Mouse (Mus musculus) NIH3T3 (cell line): ENCODE data around the gene Ehmt1.
A peak's percentile ranks its signal among the peaks of the same experiment; 100 is the strongest.

Source experiments
- DNase-seq: peaks from one replicate; pipeline ENCODE4 v3.0.0-alpha.2; 2012; ENCODE audit warnings: low read depth

Gene Ehmt1

DNA sequence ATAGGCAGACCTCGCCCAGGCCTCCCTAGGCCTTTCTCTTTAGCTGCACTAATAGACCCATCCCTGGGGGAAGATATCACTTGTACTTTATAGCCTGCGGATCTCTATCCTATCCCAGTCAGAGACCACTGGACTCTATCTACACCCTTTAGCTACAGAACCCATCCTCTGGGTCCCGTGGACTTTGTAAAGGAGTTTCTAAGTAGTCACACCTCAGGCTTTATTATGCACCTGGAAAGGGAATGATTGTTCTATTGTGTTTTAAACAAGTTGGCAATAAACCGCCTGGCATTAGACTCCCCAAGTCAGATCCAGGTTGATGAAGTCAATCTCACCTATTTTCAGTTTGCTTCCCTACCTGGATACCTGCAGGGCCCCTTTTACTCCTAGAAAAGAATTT lies 7.2 kb downstream of the Ehmt1 start:
- no peak for DNase-seq

- DNase-seq = no peak
These were observed 8.9 kb downstream of the Ehmt1 start for GRCm38 (mm10) chr2:24910481-24910880.

GRCm38 (mm10) chr2:24905653-24906155 lies 13.7 kb downstream of the Ehmt1 start:
- DNase-seq = peak; percentile 35

DNA sequence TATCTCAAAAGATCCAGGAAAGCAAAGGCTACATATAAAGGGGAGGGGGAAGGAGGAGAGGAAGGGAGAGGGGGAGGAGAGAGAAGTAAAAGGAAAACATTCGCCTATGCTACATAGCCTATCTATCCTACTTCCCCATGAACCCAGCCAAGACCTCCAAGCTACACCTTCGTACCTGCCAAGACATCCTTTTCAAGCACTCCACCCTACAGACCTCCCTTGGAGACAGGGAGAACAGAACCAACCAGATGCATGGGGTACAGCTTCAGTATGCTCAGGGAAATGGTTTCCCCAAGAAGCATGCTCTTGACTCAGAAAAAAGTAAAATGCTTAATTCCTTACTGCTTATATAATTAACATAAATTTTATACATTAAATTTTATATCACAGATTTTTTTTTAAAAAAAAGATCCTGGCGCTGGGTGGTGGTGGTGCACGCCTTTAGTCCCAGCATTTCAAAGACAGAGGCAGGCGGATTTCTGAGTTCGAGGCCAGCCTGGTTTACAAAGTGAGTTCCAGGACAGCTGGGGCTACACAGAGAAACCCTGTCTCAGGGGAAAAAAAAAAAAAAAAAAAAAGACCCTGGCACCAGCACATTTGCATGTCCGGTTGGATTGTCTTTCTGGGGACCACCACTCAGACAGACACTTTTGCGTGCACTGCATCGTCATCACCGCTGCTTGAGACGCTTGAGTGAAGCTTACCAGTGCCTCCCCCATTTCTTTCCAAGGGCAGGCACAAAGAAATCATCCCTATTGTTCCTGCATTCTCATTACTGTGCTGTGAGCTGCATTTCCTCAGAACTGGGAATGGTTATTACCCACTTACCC lies 14.4 kb downstream of the Ehmt1 start:
- no peak for DNase-seq

DNA sequence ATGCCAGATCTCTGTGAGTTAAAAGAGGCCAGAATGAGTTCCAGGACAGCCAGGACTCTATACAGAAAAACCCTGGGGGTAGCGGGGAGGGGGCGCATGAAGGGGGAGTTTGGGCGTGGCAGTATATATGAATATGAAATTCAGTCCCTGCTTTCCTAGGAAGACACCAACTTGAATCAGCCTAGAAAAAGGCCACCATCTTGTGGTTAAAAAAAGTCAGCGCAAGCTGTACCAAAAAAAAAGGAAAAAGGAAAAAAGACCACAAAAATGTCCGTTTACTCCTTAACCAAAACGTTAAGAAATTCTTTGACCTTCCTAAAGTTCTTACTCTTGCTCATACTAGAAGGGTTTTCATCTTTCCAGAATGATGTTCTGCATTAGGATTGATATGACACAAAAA lies 16.4 kb downstream of the Ehmt1 start:
- peak; percentile 15 for DNase-seq

DNA sequence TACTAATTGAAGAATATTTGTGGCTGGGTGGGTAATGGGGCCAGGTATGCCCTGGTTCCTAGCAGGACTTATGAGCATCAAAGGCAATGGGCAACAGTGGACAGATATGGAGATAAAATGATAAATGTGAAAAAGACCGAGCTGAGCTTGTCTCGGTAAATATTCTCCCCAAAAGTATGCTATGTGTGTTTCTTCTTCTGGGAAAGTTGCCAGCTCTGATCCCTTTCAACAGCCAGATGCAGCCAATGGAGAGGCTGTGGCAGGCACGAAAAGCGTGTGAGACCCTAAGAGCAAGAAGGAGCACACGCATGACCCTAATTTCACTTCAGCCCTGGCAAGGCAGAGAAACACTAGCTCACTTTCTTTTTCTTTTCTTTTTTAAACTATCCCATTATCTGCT lies 18.4 kb downstream of the Ehmt1 start:
- DNase-seq = peak; percentile 41

DNA sequence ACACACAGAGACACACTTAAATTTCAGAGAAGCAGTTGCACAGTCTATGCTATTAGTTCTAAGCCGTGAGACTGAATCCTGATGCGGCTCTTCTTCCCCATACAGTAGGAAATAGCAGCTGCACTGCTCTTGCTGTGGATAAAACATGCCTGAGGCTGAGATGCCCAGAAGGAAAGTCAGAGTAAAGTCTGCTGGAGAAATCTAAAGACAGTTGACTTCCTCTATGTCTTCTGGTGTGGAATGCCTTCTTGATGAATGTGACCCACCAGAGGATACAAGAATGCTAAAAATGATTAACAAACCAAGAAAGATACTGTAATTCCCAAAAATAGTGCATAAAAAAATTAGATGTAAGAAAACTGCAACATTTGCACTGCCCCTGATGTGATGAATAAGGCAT lies 20.1 kb downstream of the Ehmt1 start:
- peak; percentile 39 for DNase-seq

DNA sequence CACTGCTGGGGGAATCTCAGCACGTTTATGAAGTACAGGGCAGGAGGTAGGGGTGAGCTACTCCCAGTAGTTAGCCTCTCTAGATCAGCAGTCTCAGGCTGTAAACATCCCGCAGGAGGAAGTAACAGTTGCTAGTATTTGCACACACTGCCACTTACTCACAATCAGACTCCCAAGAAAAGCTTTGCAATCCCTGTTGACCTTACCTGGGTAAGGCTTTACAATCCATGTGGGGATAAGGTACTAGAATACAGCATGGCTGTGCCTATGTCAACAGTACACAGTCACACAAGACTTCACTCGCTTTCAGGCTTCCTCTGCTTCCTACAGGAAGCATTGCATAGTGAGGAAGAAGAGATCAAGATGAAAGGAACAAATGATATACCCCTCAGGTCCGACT lies 22.7 kb downstream of the Ehmt1 start:
- DNase-seq = no peak

- no peak for DNase-seq
These were observed 25.2 kb downstream of the Ehmt1 start for GRCm38 (mm10) chr2:24894211-24894610.

- DNase-seq = no peak
These were observed 27.1 kb downstream of the Ehmt1 start for GRCm38 (mm10) chr2:24892318-24892717.

GRCm38 (mm10) chr2:24890541-24891447 lies 28.6 kb downstream of the Ehmt1 start:
- no peak for DNase-seq

DNA sequence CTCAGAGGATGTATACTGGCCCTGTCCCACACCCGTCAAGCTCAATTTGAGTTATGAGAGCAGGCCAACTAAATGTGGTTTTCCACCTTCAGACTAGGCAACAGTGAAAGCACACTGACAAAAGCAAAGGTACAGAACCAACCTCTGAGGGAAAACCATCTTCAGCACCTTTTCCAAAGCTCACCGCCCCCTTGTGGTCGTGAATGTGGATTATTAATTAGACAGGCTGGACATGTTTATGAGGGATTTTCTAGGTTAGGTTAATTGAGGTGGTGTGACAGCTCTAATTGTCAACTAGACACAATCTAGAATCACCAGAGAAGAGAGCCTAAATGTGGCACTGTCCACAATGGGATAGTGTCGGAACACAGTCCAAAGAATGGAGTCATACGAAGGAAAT lies 30.5 kb downstream of the Ehmt1 start:
- peak; percentile 22 for DNase-seq

GRCm38 (mm10) chr2:24880686-24881085 lies 38.7 kb downstream of the Ehmt1 start:
- DNase-seq = no peak

DNA sequence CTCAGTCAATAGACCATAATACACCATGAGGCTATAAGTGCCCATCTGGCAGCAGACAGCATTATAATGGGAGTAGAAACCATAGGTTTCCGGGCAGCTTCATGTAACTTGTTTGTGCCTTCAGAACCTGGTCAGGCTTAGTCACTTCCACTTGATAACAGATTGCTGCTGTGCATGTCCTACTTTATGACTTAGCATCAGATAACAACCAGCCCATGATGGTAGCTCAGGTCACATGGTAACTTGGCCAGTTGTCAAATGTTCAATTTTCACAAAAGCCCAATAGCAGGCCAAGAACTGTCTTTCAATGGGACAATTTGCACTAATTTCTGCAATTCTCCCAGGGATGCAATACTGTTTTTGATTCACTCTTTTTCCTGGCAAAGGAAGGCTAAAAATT lies 48.5 kb downstream of the Ehmt1 start:
- peak; percentile 75 for DNase-seq

DNA sequence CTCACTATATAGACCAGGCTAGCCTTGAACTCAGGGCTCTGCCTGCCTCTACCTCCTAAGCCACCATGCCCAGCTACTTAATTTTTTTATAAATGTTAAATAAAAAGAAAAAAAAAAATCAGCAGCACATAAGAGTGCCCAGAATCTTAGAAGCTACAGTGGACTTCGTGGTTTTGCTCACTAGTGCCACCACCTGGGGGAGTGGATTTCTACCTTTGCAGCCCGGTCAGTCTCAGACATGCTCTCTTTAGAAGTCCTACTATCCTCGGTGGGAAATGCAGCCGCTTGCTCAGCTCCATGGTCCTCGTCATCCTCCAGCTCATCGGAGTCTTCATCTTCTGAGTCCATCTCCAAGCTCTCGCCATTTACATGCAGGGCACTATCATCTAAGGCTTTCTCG lies 56.4 kb downstream of the Ehmt1 start:
- peak; percentile 54 for DNase-seq

DNA sequence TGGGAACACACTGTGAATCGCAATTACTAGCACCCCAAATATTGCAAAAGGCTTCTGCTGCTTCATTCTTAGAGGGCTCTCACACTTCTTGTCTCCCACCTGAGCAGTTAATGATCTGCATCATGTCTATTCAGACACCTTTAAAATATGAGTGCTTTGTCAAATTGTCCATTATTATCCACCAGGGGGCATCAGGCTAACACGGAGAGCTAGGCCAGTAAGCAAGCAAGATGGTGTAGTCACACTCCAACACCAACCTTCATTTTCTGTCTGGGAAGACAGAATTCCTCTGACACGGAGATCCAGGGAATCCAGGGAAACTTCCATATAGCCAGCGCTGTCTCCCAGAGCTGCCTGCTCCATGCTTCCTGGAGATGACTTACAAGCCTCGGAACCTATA lies 67.0 kb downstream of the Ehmt1 start:
- DNase-seq = peak; percentile 69

GRCm38 (mm10) chr2:24846557-24846956 lies 72.9 kb downstream of the Ehmt1 start:
- no peak for DNase-seq

DNA sequence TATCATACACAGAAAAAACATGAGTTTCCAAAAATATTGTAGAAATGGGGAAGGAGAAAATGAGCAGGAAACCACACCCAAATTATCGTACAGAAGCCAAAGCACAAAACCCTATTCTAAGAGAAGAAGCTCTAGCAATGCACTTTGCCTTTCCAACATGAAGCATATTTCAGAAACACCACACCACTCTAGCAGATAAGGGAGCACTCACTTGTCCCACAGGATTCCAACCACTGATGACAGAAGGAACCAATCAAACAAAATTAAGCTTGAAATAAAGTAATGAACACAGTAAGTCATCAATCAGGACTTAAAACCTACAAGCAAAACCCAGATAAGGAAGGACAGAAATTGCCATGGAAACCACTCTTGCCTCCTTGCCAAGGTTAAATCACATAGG lies 74.2 kb downstream of the Ehmt1 start:
- DNase-seq = no peak

- no peak for DNase-seq
These were observed 88.8 kb downstream of the Ehmt1 start for GRCm38 (mm10) chr2:24830614-24831013.

DNA sequence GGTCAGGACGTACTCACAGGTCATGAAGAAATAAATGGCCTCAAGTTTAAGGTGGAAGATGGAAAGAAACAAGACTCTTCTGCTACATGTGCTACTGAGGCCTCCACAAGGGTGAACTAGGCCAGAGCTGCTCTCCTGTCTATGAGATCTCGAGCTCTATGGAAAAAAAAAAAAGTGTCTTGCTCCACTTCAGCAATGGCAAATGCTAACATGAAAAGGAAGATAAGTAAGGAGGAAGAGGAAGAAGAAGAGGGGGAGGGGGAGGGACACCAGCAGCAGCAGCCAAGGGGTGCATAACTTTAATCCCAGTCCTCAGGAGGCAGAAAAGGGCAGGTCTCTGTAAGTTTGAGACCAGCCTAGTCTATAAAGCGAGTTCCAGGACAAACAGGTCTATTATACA lies 109.7 kb downstream of the Ehmt1 start:
- DNase-seq = no peak

DNA sequence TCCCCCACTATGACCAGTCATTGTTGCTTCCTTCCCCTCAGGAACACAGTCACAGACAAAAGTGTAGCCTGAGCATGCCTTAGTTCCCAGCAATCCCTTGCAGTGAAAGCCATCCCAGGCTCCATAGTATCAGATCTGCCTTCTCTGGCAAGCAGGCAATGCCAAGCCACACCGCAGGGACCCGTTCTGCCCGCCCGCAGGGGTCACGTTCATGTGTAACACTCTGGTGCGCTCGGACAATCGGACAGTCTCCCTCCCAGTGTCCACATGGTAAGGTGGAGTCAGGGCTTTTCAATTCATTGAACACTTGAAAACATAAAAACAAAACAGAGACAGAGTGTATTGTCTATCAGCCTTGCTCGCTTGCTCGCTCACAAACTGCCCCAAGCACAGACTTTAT lies 111.7 kb downstream of the Ehmt1 start:
- no peak for DNase-seq

DNA sequence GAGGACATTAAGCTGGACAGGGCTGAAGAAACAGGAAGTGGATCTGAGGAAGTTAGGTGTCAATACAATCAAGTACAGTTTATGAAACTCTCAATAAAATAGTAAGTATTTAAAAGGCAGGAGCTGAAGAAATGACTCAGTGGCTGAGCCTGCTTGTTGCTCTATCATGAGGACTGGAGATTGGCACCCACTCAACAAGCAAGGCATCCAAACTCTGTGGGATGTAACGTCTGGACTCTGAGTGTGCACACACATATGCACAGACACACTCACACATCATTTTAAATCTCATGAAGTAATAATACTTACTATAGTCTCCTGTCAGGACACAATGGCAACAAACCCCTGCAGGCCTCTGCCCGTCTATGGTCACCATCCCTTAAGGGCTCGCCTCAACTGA lies 112.4 kb downstream of the Ehmt1 start:
- peak; percentile 66 for DNase-seq

DNA sequence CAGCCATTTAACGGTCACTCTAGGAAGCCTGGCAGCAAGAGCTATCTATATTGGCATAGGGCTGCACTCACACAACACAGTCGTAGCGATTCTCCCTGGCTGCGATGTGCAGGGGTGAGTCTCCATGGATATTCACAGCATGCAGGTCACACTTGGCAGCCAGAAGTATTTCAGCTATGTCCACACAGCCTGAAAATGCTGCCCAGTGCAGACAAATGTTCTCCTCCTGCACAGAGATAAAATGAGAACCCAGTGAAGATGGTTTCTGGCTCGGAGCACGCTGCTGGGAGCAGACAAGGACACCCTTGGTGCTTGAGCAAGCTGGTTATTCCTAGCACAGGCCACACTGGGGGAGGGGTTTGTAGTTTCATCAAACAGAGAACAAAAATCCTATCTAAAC lies 113.3 kb downstream of the Ehmt1 start:
- no peak for DNase-seq
